7 mouse cellular contexts compared by ENCODE assay signal in the genomic region with DNA sequence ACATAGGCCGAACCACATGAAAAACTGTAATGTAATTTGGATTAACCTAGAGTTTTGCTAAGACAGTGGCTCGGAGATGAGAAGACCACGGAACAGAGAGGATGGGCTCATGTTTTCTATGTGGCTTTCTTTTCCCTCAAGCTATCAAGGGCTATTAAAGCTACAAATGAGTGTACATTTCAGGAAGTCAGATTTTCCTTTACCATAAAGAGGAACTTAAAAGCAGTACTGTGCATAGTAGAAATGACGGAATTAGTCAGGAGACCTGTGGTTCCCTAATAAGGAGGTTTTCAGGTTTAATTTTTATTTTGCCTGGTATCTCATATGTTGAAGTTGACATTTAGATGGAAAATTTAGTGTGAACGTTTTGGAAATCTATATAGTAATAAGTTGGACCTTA.
DNase-seq lines count a peak whose midpoint lies in the region; ATAC-seq and TF ChIP-seq lines count a peak whose summit lies in the region.
"Not testable (repeated sequence)": the region's sequence is repeated elsewhere in the genome, so short reads cannot be mapped to it uniquely, and the experiment has no call there.

No protein-coding gene starts in this region.

- not testable (repeated sequence) for H3K4me3 ChIP-seq in MEL (ENCODE audit: control insufficient read depth in 1 of 2, insufficient read depth in 1 of 2, low read depth in 2 of 2, low read length in 2 of 2); bone marrow macrophage, adult 2 months (ENCODE audit: insufficient read depth, low read length); liver, adult 2 months (ENCODE audit: insufficient read depth, low read depth, low read length)

- 74% methylated on average over 5 of the region's 5 CpGs for WGBS in liver, adult 2 months

- H3K27me3 ChIP-seq in MEL (ENCODE audit: control insufficient read depth in 1 of 2, insufficient read depth in 2 of 2, low read length in 2 of 2); liver, adult 2 months (ENCODE audit: control insufficient read depth, insufficient read depth, low read length); splenic B cell, adult 2 months (ENCODE audit: control insufficient read depth, insufficient read depth, low read length, poor library complexity, severe bottlenecking): not testable (repeated sequence)

- TF ChIP-seq CTCF in MEL (IDR thresholded peaks at IDR 0.05 in 2 of 3, conservative IDR thresholded peaks at IDR 0.05 in 1 of 3; ENCODE audit: control insufficient read depth in 1 of 3, insufficient read depth in 1 of 3, low read depth in 2 of 3, low read length in 3 of 3, poor library complexity in 1 of 3, severe bottlenecking in 1 of 3); bone marrow macrophage, adult 2 months (IDR thresholded peaks at IDR 0.05; ENCODE audit: low read depth, low read length); liver, adult 2 months (IDR thresholded peaks at IDR 0.05; ENCODE audit: low read depth, low read length): not testable (repeated sequence)

- not testable (repeated sequence) for TF ChIP-seq RAD21 in MEL (IDR thresholded peaks at IDR 0.05; ENCODE audit: low read depth, low read length)

- peak; percentile 6 for DNase-seq in MEL (ENCODE audit: low read depth, low spot score)
- peak; percentile 11 for DNase-seq in liver, adult 2 months (ENCODE audit: extremely low read depth, low read depth, low spot score)
- peak; percentile 16 for DNase-seq in splenic B cell, adult 2 months (ENCODE audit: low read depth, low spot score)

- H3K9me3 ChIP-seq in MEL (replicated peaks; ENCODE audit: insufficient read depth, low read length): not testable (repeated sequence)

- not testable (repeated sequence) for TF ChIP-seq EP300 in MEL (IDR thresholded peaks at IDR 0.05; ENCODE audit: low read depth in 1 of 2, low read length in 2 of 2)

- peak; percentile 89 for ATAC-seq in granulocyte monocyte progenitor cell, adult 5-6 weeks (replicated peaks; ENCODE audit: poor library complexity, severe bottlenecking)
- ATAC-seq in megakaryocyte, adult 5-6 weeks (ENCODE audit: poor library complexity, severe bottlenecking): peak; percentile 84
- ATAC-seq in monocyte, adult 5-6 weeks (replicated peaks; ENCODE audit: insufficient number of reproducible peaks, low FRiP score, low TSS enrichment, poor library complexity, severe bottlenecking): peak; percentile 89

- not testable (repeated sequence) for H3K4me1 ChIP-seq in MEL (ENCODE audit: control insufficient read depth in 1 of 2, insufficient read depth in 2 of 2, low read length in 2 of 2); liver, adult 2 months (ENCODE audit: control insufficient read depth, insufficient read depth, low read length)
- peaks cover 43% of the 10 kb centered on the region for H3K4me1 ChIP-seq in bone marrow macrophage, adult 2 months (ENCODE audit: control insufficient read depth, insufficient read depth, low read length)

- not testable (repeated sequence) for H3K27ac ChIP-seq in MEL (ENCODE audit: control insufficient read depth, low read depth, low read length); liver, adult 2 months (replicated peaks; ENCODE audit: insufficient read depth, low read depth, low read length)
- peak overlapping the region; percentile 93 for H3K27ac ChIP-seq in bone marrow macrophage, adult 2 months (ENCODE audit: insufficient read depth, low read depth, low read length)

- H3K9ac ChIP-seq in MEL (ENCODE audit: control insufficient read depth, low read depth, low read length, poor library complexity, severe bottlenecking); liver, adult 2 months (ENCODE audit: low read depth, low read length): not testable (repeated sequence)

- H3K79me2 ChIP-seq in MEL (ENCODE audit: control insufficient read depth, insufficient read depth, low read length, poor library complexity); liver, adult 2 months (ENCODE audit: control insufficient read depth, insufficient read depth, low read length): not testable (repeated sequence)

- not testable (repeated sequence) for H3K36me3 ChIP-seq in MEL (ENCODE audit: control insufficient read depth in 1 of 2, insufficient read depth in 2 of 2, low read length in 2 of 2); liver, adult 2 months (ENCODE audit: control insufficient read depth, insufficient read depth, low read length); splenic B cell, adult 2 months (ENCODE audit: control insufficient read depth, insufficient read depth, low read length, poor library complexity, severe bottlenecking)

- TF ChIP-seq POLR2A in MEL (IDR thresholded peaks at IDR 0.05; ENCODE audit: control insufficient read depth in 1 of 2, insufficient read depth in 1 of 2, low read depth in 1 of 2, low read length in 2 of 2, poor library complexity in 1 of 2); bone marrow macrophage, adult 2 months (IDR thresholded peaks at IDR 0.05; ENCODE audit: borderline replicate concordance, low read depth, low read length); liver, adult 2 months (IDR thresholded peaks at IDR 0.05; ENCODE audit: extremely low read depth, insufficient read depth, low read length): not testable (repeated sequence)
